Mouse (Mus musculus): ENCODE measurements around the gene Ppara. TPM values are rescaled to one million over a fixed set of nuclear protein-coding genes. Genes with fewer than 3 reads are reported as not detected.

The Ppara gene
- polyA plus RNA-seq, 1 experiment from 2014 or later, result 20.3 TPM

GRCm38 (mm10) chr15:85730027-85730426 lies 4.8 kb upstream of the Ppara start:
- WGBS, result 33% methylated on average over 2 of the region's 2 CpGs
- Histone ChIP-seq H3K27me3 (ENCODE audit: control insufficient read depth, insufficient read depth, low read length) (peaks cover 2% of the 10 kb centered on the region; the same call in 1 of the 2 replicates), H3K9me3 (replicated peaks; ENCODE audit: control insufficient read depth, low read length) (no peaks in the 10 kb centered on the region), H3K4me1 (ENCODE audit: control insufficient read depth, insufficient read depth, low read length) (peaks cover 5% of the 10 kb centered on the region), H3K4me2 (ENCODE audit: low read depth, low read length) (no peak overlapping the region), H3K27ac (ENCODE audit: low read length) (no peak overlapping the region), H3K4me3 (ENCODE audit: low read length) (no peak overlapping the region), H3K9ac (ENCODE audit: low read length) (no peak overlapping the region), H3K36me3 (ENCODE audit: control insufficient read depth, insufficient read depth) (no peaks in the 10 kb centered on the region)
- ATAC-seq (replicated peaks; ENCODE audit: extremely low read depth, insufficient read depth, low FRiP score), result no peak

GRCm38 (mm10) chr15:85731885-85732603 lies 2.7 kb upstream of the Ppara start:
- Histone ChIP-seq H3K9ac (ENCODE audit: low read length) (no peak overlapping the region), H3K4me1 (ENCODE audit: control insufficient read depth, insufficient read depth, low read length) (no peaks in the 10 kb centered on the region), H3K36me3 (ENCODE audit: control insufficient read depth, insufficient read depth) (no peaks in the 10 kb centered on the region), H3K27me3 (ENCODE audit: control insufficient read depth, insufficient read depth, low read length) (peaks cover 9% of the 10 kb centered on the region), H3K27ac (ENCODE audit: low read length) (no peak overlapping the region), H3K4me3 (ENCODE audit: low read length) (no peak overlapping the region), H3K9me3 (replicated peaks; ENCODE audit: control insufficient read depth, low read length) (no peaks in the 10 kb centered on the region), H3K4me2 (ENCODE audit: low read depth, low read length) (no peak overlapping the region)
- no peak for ATAC-seq (replicated peaks; ENCODE audit: extremely low read depth, insufficient read depth, low FRiP score)
- 80% methylated on average over 3 of the region's 3 CpGs for WGBS

- H3K4me3 ChIP-seq (ENCODE audit: low read length), result no peak overlapping the region
- ATAC-seq (replicated peaks; ENCODE audit: extremely low read depth, insufficient read depth, low FRiP score), result no peak
- no peaks in the 10 kb centered on the region for H3K9me3 ChIP-seq (replicated peaks; ENCODE audit: control insufficient read depth, low read length)
- H3K36me3 ChIP-seq (ENCODE audit: control insufficient read depth, insufficient read depth), result no peaks in the 10 kb centered on the region
- no peak overlapping the region for H3K4me2 ChIP-seq (ENCODE audit: low read depth, low read length)
- WGBS, result 65% methylated on average over 5 of the region's 5 CpGs
- H3K4me1 ChIP-seq (ENCODE audit: control insufficient read depth, insufficient read depth, low read length), result no peaks in the 10 kb centered on the region
- H3K9ac ChIP-seq (ENCODE audit: low read length), result no peak overlapping the region
- H3K27me3 ChIP-seq (ENCODE audit: control insufficient read depth, insufficient read depth, low read length), result peaks cover 10% of the 10 kb centered on the region
- H3K27ac ChIP-seq (ENCODE audit: low read length), result no peak overlapping the region
These were observed 2.2 kb upstream of the Ppara start for GRCm38 (mm10) chr15:85732604-85732968.

GRCm38 (mm10) chr15:85733686-85734085 lies 1.1 kb upstream of the Ppara start:
- H3K4me1 ChIP-seq (ENCODE audit: control insufficient read depth, insufficient read depth, low read length), result no peaks in the 10 kb centered on the region
- H3K9ac ChIP-seq (ENCODE audit: low read length), result no peak overlapping the region
- 81% methylated on average over 2 of the region's 2 CpGs for WGBS
- no peak overlapping the region for H3K4me3 ChIP-seq (ENCODE audit: low read length)
- peaks cover 10% of the 10 kb centered on the region for H3K27me3 ChIP-seq (ENCODE audit: control insufficient read depth, insufficient read depth, low read length)
- no peak overlapping the region for H3K4me2 ChIP-seq (ENCODE audit: low read depth, low read length)
- no peaks in the 10 kb centered on the region for H3K36me3 ChIP-seq (ENCODE audit: control insufficient read depth, insufficient read depth)
- H3K9me3 ChIP-seq (replicated peaks; ENCODE audit: control insufficient read depth, low read length), result no peaks in the 10 kb centered on the region
- H3K27ac ChIP-seq (ENCODE audit: low read length), result peak overlapping the region; percentile 99
- ATAC-seq (replicated peaks; ENCODE audit: extremely low read depth, insufficient read depth, low FRiP score), result no peak

GRCm38 (mm10) chr15:85734148-85734547 lies 635 bp upstream of the Ppara start:
- H3K4me3 ChIP-seq (ENCODE audit: low read length), result peak overlapping the region; percentile 77
- H3K9ac ChIP-seq (ENCODE audit: low read length), result peak overlapping the region; percentile 88
- peak overlapping the region; percentile 95 for H3K4me2 ChIP-seq (ENCODE audit: low read depth, low read length)
- no peaks in the 10 kb centered on the region for H3K4me1 ChIP-seq (ENCODE audit: control insufficient read depth, insufficient read depth, low read length)
- H3K9me3 ChIP-seq (replicated peaks; ENCODE audit: control insufficient read depth, low read length), result no peaks in the 10 kb centered on the region
- no peak for ATAC-seq (replicated peaks; ENCODE audit: extremely low read depth, insufficient read depth, low FRiP score)
- H3K27ac ChIP-seq (ENCODE audit: low read length), result peak overlapping the region; percentile 99
- WGBS, result 35% methylated on average over 8 of the region's 8 CpGs
- peaks cover 10% of the 10 kb centered on the region for H3K27me3 ChIP-seq (ENCODE audit: control insufficient read depth, insufficient read depth, low read length)
- no peaks in the 10 kb centered on the region for H3K36me3 ChIP-seq (ENCODE audit: control insufficient read depth, insufficient read depth)

GRCm38 (mm10) chr15:85735063-85735835 lies 466 bp downstream of the Ppara start:
- peak overlapping the region; percentile 99 for H3K27ac ChIP-seq (ENCODE audit: low read length)
- H3K4me1 ChIP-seq (ENCODE audit: control insufficient read depth, insufficient read depth, low read length), result no peaks in the 10 kb centered on the region
- peak overlapping the region; percentile 95 for H3K4me2 ChIP-seq (ENCODE audit: low read depth, low read length)
- no peaks in the 10 kb centered on the region for H3K9me3 ChIP-seq (replicated peaks; ENCODE audit: control insufficient read depth, low read length)
- ATAC-seq (replicated peaks; ENCODE audit: extremely low read depth, insufficient read depth, low FRiP score), result peak; percentile 91
- peak overlapping the region; percentile 88 for H3K9ac ChIP-seq (ENCODE audit: low read length)
- peak overlapping the region; percentile 77 for H3K4me3 ChIP-seq (ENCODE audit: low read length)
- peaks cover 10% of the 10 kb centered on the region for H3K27me3 ChIP-seq (ENCODE audit: control insufficient read depth, insufficient read depth, low read length)
- WGBS, result under 1% methylated on average over 77 of the region's 78 CpGs
- H3K36me3 ChIP-seq (ENCODE audit: control insufficient read depth, insufficient read depth), result no peaks in the 10 kb centered on the region

GRCm38 (mm10) chr15:85735836-85736190 lies 1.0 kb downstream of the Ppara start:
- peak; percentile 3 for ATAC-seq (replicated peaks; ENCODE audit: extremely low read depth, insufficient read depth, low FRiP score)
- H3K27me3 ChIP-seq (ENCODE audit: control insufficient read depth, insufficient read depth, low read length), result peaks cover 10% of the 10 kb centered on the region
- H3K36me3 ChIP-seq (ENCODE audit: control insufficient read depth, insufficient read depth), result no peaks in the 10 kb centered on the region
- WGBS, result 1% methylated on average over 25 of the region's 25 CpGs
- no peaks in the 10 kb centered on the region for H3K9me3 ChIP-seq (replicated peaks; ENCODE audit: control insufficient read depth, low read length)
- H3K4me2 ChIP-seq (ENCODE audit: low read depth, low read length), result peak overlapping the region; percentile 95
- peak overlapping the region; percentile 77 for H3K4me3 ChIP-seq (ENCODE audit: low read length)
- H3K27ac ChIP-seq (ENCODE audit: low read length), result peak overlapping the region; percentile 99
- H3K4me1 ChIP-seq (ENCODE audit: control insufficient read depth, insufficient read depth, low read length), result no peaks in the 10 kb centered on the region
- H3K9ac ChIP-seq (ENCODE audit: low read length), result peak overlapping the region; percentile 88

- Histone ChIP-seq H3K27me3 (ENCODE audit: control insufficient read depth, insufficient read depth, low read length) (peaks cover 10% of the 10 kb centered on the region), H3K4me3 (ENCODE audit: low read length) (peak overlapping the region; percentile 77), H3K27ac (ENCODE audit: low read length) (peak overlapping the region; percentile 99), H3K4me1 (ENCODE audit: control insufficient read depth, insufficient read depth, low read length) (no peaks in the 10 kb centered on the region), H3K36me3 (ENCODE audit: control insufficient read depth, insufficient read depth) (no peaks in the 10 kb centered on the region), H3K9me3 (replicated peaks; ENCODE audit: control insufficient read depth, low read length) (no peaks in the 10 kb centered on the region), H3K4me2 (ENCODE audit: low read depth, low read length) (peak overlapping the region; percentile 95), H3K9ac (ENCODE audit: low read length) (peak overlapping the region; percentile 88)
- ATAC-seq (replicated peaks; ENCODE audit: extremely low read depth, insufficient read depth, low FRiP score), result no peak
- 50% methylated on average over 10 of the region's 10 CpGs for WGBS
These were observed 1.7 kb downstream of the Ppara start for GRCm38 (mm10) chr15:85736506-85736905.

- H3K36me3 ChIP-seq (ENCODE audit: control insufficient read depth, insufficient read depth), result no peaks in the 10 kb centered on the region
- ATAC-seq (replicated peaks; ENCODE audit: extremely low read depth, insufficient read depth, low FRiP score), result no peak
- H3K27ac ChIP-seq (ENCODE audit: low read length), result no peak overlapping the region
- peaks cover 8% of the 10 kb centered on the region for H3K27me3 ChIP-seq (ENCODE audit: control insufficient read depth, insufficient read depth, low read length)
- no peaks in the 10 kb centered on the region for H3K9me3 ChIP-seq (replicated peaks; ENCODE audit: control insufficient read depth, low read length)
- WGBS, result 88% methylated on average over 3 of the region's 3 CpGs
- H3K4me2 ChIP-seq (ENCODE audit: low read depth, low read length), result no peak overlapping the region
- H3K9ac ChIP-seq (ENCODE audit: low read length), result no peak overlapping the region
- H3K4me3 ChIP-seq (ENCODE audit: low read length), result no peak overlapping the region
- no peaks in the 10 kb centered on the region for H3K4me1 ChIP-seq (ENCODE audit: control insufficient read depth, insufficient read depth, low read length)
These were observed 3.6 kb downstream of the Ppara start for GRCm38 (mm10) chr15:85738416-85738815.

All from heart, embryonic 16.5 days (tissue).